Mouse (Mus musculus) CH12.LX (cell line): ENCODE data around the gene Tank.

Source experiments
- CTCF ChIP-seq, 2 experiments: IDR thresholded peaks in 1 of 2; conservative IDR thresholded peaks in 1 of 2; 2 replicates each; pipeline ENCODE4 v1.5.1; 2011 to 2012; ENCODE audit warnings: low read depth in 2 of 2, low read length in 2 of 2, improper control_type of control experiment in 1 of 2, inconsistent platforms in 1 of 2, mild to moderate bottlenecking in 1 of 2, moderate library complexity in 1 of 2
- MXI1 ChIP-seq: IDR thresholded peaks from 2 replicates; pipeline ENCODE4 v1.6.1; 2011; ENCODE audit warnings: mild to moderate bottlenecking, low read depth, low read length, improper control_type of control experiment
- TCF12 ChIP-seq: IDR thresholded peaks from 2 replicates; pipeline ENCODE4 v1.6.1; 2014; ENCODE audit warnings: low read depth, mild to moderate bottlenecking, inconsistent platforms, low read length, improper control_type of control experiment
- USF2 ChIP-seq: conservative IDR thresholded peaks from 2 replicates; pipeline ENCODE4 v1.6.1; 2011; ENCODE audit warnings: low read depth, low read length, improper control_type of control experiment

DNA sequence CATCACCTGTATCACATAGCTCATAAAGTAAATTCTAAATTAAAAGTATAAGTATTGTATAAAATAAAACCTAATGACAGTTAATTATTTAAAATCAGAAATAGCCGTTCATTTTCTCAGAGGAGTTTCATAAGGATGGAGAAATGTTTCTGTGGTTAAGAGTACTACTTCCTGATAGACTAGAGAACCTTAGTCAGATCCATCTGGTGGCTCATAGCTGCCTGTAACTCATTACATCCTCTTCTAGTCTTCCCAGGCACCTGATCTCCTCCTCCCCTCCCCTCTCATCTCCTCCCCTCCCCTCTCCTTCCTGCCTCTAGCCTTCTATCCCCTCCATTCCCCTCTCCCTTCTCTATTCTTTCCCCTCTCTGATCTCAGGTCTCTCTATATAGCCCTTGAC lies 103.2 kb downstream of the Tank start:
- TF ChIP-seq USF2 (no peak), MXI1 (no peak), TCF12 (no peak), CTCF (conservative IDR thresholded peaks at IDR 0.05 in 1 of 2, IDR thresholded peaks at IDR 0.05 in 1 of 2; ENCODE audit: low read depth in 2 of 2, low read length in 2 of 2) (no peak)
